Mouse (Mus musculus) kidney, adult 8-10 months (tissue): ENCODE data around the gene Daam1.

Source experiments
- DNase-seq, 2 experiments: peaks; one replicate each; pipeline ENCODE4 v3.0.0; 2022

The Daam1 gene

DNA sequence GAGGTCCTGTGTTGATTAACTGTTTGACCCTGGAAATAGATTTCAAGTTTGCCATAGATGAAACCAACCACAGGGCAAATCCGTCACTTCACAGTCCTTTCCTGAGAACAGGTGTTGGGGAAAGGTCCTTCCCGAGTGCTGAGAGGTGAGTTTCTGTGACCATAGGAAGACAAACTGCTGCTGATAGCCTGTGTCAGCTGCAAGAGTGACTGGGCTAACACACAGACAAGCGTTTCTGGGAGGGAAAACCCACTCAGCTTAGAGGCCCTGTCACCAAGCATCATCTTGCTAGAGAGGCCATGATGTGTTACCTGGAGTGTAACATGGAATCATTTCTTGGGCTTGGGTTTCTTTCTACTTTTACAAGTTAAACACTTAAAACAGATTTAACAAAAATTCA lies 35.1 kb downstream of the Daam1 start:
- DNase-seq = no peak

- no peak for DNase-seq
These were observed 36.7 kb downstream of the Daam1 start for GRCm38 (mm10) chr12:71867345-71868240.

DNA sequence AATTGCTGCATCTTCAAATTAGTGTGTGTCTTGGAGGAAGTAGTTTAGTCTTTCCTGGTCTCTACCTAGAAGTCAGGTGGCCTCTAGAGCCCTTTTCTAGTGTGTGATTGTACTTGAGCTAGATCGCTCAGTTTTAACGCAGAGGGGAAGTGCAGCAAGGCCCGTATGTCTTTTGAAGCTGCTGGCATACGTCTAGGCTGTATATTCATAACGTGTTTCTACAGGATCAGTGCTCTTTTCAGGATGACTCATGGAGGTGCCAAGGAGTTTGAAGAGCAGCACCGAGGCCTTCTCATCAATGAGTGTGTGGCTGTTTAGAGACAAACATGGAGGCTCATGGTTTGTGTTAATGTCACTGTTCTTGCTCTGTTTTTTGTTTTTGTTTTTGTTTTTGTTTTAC lies 39.8 kb downstream of the Daam1 start:
- no peak for DNase-seq

DNA sequence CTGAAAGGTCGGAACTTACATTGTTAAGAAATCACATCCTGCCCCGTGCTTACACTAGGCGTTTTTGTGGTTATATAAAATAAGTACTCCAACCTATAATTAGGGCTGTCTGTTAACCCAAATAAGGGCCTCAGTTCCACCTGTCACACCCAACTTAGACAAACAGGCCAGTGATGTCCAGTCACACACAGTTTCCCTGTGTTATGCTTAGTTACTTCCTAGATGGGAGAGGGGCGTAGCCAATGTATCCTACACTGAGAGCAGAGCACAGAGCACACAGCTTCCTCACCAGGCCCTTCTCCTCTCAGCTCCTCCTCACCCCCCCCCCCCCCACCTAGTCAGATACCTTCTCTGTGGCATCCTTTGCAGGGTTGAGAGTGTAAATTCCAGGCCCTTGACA lies 41.5 kb downstream of the Daam1 start:
- DNase-seq = no peak

GRCm38 (mm10) chr12:71874561-71874960 lies 43.7 kb downstream of the Daam1 start:
- DNase-seq = no peak

GRCm38 (mm10) chr12:71874984-71875383 lies 44.1 kb downstream of the Daam1 start:
- no peak for DNase-seq

DNA sequence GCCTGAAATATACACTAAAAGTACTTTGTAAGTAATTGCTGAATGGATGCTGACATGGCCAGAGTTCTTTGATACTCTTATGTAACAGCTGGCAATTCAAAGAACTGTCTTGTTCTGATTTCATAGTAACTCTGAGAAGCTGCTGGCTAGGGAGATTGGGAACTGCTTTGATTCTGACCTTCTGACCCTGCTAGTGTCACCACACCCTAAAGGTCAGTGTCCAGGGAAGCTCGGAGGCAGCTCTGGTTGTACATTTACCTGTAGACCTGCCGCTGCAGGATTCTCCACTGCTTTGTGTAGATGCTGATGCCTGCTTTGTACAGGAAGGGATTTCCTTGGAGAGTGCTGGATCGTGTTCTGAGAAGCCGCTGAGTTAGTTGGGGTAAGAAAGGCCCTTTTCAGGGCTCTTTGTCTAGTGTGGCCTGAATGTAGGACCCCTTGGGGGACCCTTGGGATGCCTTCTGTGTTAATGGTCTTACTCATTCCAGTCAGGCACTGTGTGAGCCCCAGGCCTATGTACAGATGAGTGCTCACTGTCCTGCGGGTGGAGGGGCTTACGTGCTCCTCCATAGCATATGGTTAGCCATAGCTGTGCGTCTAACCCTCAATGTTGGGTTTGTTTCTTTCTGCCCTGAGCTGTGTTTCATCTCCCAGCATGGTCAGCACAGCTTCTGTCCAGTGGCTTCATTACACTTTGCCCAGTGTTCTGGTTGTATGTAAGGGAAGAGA lies 45.0 kb downstream of the Daam1 start:
- DNase-seq = peak; percentile 62 to 65

GRCm38 (mm10) chr12:71880987-71881386 lies 50.1 kb downstream of the Daam1 start:
- DNase-seq = no peak

DNA sequence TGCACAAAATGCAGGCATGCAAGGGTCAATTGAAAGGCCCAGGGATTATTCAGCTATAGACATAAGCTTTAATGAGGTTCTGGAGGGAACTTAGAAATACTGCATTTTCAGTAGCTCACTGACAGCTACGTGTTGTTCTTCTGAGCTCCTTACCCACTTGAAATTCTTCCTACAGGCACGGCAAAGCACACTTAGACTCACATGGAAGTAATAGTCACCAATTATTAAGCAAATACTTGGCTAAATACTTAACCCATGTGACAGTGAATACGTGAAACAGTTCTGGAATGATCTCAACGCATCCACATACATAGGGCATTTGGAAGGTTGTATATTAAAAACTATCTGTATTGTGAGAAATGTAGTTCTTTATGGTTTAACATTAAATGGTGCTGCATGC lies 50.6 kb downstream of the Daam1 start:
- no peak for DNase-seq

DNA sequence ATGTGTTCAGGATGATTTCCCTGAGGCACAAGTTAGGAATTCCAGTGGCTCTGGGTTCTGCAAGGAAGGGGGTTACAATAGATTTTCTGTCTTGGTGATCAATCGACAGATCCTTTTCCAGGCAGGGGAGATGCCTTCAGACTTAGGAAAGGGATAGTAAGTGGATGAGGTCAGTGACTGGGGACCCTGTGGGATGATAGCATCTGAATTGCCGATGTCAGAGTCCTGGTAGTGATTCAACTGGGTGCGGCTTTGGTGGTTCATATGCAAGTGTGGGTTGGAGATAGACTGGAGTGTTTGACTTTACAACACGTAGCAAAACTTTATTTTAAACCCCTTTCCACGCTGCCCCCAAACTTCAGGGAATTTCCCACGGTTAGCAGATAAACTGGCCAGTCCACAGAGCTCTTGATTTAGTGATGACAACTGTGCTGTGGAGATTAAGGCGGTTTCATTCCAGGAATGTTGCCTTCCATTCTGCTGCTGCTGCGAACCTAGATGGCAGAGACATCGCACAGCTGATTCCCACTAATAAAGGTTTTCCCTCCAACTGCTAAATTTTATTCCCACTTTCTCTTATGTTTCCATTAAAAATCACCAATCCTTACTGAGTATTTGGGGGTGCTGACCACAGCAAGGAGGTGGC lies 52.3 kb downstream of the Daam1 start:
- no peak for DNase-seq

GRCm38 (mm10) chr12:71885170-71885574 lies 54.3 kb downstream of the Daam1 start:
- peak in 1 of 2 experiments; percentile 20 for DNase-seq

DNA sequence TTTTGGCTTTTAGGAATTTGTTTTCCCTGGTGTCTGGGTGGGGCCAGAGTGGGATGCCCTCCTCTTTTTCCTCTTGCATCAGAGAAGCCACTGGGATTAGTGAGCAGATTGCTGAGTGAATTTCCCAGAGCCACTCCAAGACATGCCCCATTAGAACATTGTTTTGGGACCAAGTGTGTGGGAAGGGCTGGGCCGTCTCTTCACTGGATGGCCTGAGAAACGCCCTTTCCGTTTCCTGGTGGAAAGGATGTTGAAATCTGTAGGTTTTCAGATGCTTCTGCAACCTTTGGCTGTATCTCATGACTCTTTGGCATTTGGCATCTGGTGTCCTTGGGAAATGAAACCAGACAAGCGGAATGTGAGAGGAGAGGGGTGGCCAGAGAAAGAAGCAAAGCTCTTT lies 54.8 kb downstream of the Daam1 start:
- peak in 1 of 2 experiments; percentile 47 for DNase-seq

GRCm38 (mm10) chr12:71886406-71886805 lies 55.5 kb downstream of the Daam1 start:
- no peak for DNase-seq

DNA sequence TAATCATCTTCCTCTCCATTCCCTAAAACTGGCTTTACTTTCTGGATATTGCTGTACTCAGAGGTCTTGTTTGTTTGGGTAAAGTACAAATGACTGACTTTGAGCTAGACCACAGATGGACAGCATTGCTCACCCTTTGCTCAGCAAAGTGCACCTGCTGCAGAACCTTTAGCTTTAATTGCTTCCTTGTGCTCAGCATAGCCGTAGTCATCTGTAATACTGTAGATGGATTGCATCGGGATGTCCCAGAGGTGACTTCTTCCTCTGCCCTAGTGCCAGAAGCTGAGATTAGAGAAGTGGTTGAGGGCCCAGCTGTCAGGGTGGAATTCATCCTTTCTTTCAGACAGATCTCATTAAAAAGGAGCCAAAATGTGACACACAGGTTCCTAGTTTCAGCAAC lies 56.1 kb downstream of the Daam1 start:
- no peak for DNase-seq

GRCm38 (mm10) chr12:71888370-71888769 lies 57.5 kb downstream of the Daam1 start:
- DNase-seq = no peak

GRCm38 (mm10) chr12:71889266-71889665 lies 58.4 kb downstream of the Daam1 start:
- no peak for DNase-seq

- DNase-seq = no peak
These were observed 59.4 kb downstream of the Daam1 start for GRCm38 (mm10) chr12:71890282-71890681.

GRCm38 (mm10) chr12:71891729-71892355 lies 61.0 kb downstream of the Daam1 start:
- DNase-seq = no peak

GRCm38 (mm10) chr12:71892996-71893605 lies 62.2 kb downstream of the Daam1 start:
- no peak for DNase-seq

GRCm38 (mm10) chr12:71898231-71898630 lies 67.4 kb downstream of the Daam1 start:
- no peak for DNase-seq

DNA sequence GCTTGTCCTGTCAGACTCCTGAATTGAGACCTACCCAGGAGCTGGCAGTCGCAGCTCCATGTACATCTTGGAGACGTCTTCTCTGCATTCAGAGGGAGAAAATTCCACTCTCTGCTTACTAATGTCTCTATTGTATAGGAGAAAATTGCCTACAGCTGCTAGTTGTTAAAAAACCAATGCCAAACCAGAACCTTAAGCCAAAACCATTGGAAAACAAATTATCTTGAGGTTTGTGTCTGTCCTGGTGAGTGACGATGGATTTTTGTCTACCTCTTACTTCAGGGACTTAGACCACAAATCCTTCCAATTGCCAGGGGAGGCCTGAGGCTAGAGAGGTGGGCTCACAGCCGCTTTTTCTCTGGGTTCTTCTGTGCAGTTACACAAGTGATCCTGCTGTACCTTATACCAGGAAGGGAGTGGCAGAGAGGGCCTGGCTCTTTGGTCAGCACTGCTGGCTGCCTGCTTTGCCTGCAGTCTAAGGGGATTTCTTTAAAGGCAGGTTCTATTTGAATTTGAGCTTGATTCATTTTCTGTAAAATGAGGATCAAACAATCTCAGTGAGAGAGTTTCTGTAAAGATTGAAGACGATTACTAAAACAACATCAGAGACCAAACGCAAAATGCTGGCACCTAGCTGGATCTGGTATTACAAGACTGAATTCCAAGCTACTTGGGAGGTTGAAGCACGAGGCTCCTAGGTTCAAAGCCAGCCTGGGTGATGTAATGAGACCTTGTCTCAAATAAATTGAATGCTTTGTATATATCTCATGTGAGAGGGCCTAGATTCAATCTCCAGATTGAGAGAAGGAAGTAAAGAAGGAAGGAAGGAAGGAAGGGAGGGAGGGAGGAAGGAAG lies 68.0 kb downstream of the Daam1 start:
- DNase-seq = no peak

DNA sequence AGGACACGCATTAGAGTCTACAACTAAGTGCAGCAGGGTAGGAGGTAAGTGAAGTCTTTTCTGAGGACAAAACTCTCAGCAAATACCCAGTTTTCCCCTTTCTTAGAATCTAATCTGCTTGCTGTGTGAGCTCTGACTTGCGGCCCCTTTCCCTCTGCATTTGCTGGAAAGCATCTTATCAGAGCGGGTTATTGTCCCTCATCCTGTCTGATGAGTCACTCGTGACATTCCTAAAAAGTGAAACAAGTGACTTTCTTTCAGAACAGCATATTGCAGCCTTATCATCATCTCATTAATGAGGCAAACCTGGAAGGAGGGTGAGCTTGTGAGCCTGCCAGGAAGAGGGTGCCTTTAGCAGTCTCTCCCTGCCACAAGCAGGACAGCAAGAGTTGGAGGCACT lies 68.7 kb downstream of the Daam1 start:
- no peak for DNase-seq
